Mouse (Mus musculus) cerebellum, adult 2 months (tissue): Measurements from ENCODE around the gene Snapc2.

ENCODE experiments used
- CTCF ChIP-seq: fragments of 200-500 bp; IDR thresholded peaks from 2 replicates; pipeline ENCODE4 v1.5.1; 2011; ENCODE audit warnings: low read depth, mild to moderate bottlenecking, control low read depth, low read length, moderate library complexity, borderline replicate concordance; ENCODE audit not compliant: insufficient read depth
- POLR2A ChIP-seq: fragments of 200-500 bp; IDR thresholded peaks from 2 replicates; pipeline ENCODE4 v1.6.1; 2011; ENCODE audit warnings: low read length, control low read depth, borderline replicate concordance; ENCODE audit not compliant: insufficient read depth

- TF ChIP-seq POLR2A: no peak
- peak; percentile 62 for TF ChIP-seq CTCF
Measured at GRCm38 (mm10) chr8:4254001-4254400, 1.1 kb downstream of the Snapc2 start.
